Mouse (Mus musculus) CH12.LX (cell line): ENCODE measurements around the gene Gm5737. TPM values are rescaled to one million over a fixed set of nuclear protein-coding genes. Genes with fewer than 3 reads are reported as not detected.

Experiments
- DNase-seq: peaks from one replicate; pipeline ENCODE4 v3.0.0-alpha.2; 2013; ENCODE audit errors: extremely low read depth
- H3K27ac ChIP-seq: 2 replicates; pipeline ENCODE4 v1.5.1; 2012; ENCODE audit warnings: low read depth, mild to moderate bottlenecking, control low read depth, moderate library complexity; ENCODE audit not compliant: insufficient read depth
- H3K27me3 ChIP-seq: replicated peaks from 2 replicates; pipeline ENCODE3; 2012; ENCODE audit warnings: inconsistent platforms
- H3K36me3 ChIP-seq, 2 experiments: replicated peaks in 1 of 2; 2 replicates each; pipeline versions ENCODE3 to v1.6.1; 2012; ENCODE audit warnings: inconsistent platforms in 1 of 2, low read length in 1 of 2, mild to moderate bottlenecking in 1 of 2, mixed read lengths in 1 of 2, moderate library complexity in 1 of 2; ENCODE audit not compliant: control insufficient read depth in 1 of 2, insufficient read depth in 1 of 2
- H3K4me1 ChIP-seq, 2 experiments: 2 replicates each; pipeline ENCODE4 v1.6.1; 2012; ENCODE audit warnings: inconsistent platforms in 1 of 2, moderate library complexity in 1 of 2; ENCODE audit not compliant: insufficient read depth in 2 of 2, control insufficient read depth in 1 of 2
- H3K4me2 ChIP-seq: 2 replicates; pipeline ENCODE4 v1.6.1; 2012; ENCODE audit warnings: low read depth, mild to moderate bottlenecking, control low read depth; ENCODE audit not compliant: poor library complexity, insufficient read depth, severe bottlenecking
- H3K4me3 ChIP-seq, 3 experiments: fragments of 150-350 bp in 1 of 3; sonication (generic) in 1 of 3; replicated peaks in 1 of 3; 2 replicates each; pipeline versions ENCODE3 to v1.5.1; 2011 to 2012; ENCODE audit warnings: low read depth in 2 of 3, low read length in 2 of 3, mild to moderate bottlenecking in 2 of 3, moderate library complexity in 2 of 3, control low read depth in 1 of 3, improper control_type of control experiment in 1 of 3, inconsistent platforms in 1 of 3, mixed read lengths in 1 of 3; ENCODE audit not compliant: poor library complexity in 1 of 3
- H3K79me2 ChIP-seq: replicated peaks from 2 replicates; pipeline ENCODE4 v1.6.1; 2012; ENCODE audit warnings: mild to moderate bottlenecking, moderate library complexity; ENCODE audit not compliant: control insufficient read depth, poor library complexity, insufficient read depth, severe bottlenecking; ENCODE audit errors: extremely low read depth
- H3K9ac ChIP-seq: 2 replicates; pipeline ENCODE4 v1.6.1; 2012; ENCODE audit warnings: low read depth, mild to moderate bottlenecking, control low read depth, moderate library complexity; ENCODE audit not compliant: insufficient read depth
- H3K9me3 ChIP-seq: replicated peaks from 2 replicates; pipeline ENCODE3; 2012; ENCODE audit warnings: low read length, inconsistent platforms, mixed read lengths
- BHLHE40 ChIP-seq: IDR thresholded peaks from 2 replicates; pipeline ENCODE4 v1.6.1; 2011; ENCODE audit warnings: mild to moderate bottlenecking, low read depth, low read length, improper control_type of control experiment
- CHD1 ChIP-seq: IDR thresholded peaks from 2 replicates; pipeline ENCODE4 v1.6.1; 2012; ENCODE audit warnings: low read depth, low read length, improper control_type of control experiment, inconsistent platforms
- E2F4 ChIP-seq: IDR thresholded peaks from 2 replicates; pipeline ENCODE4 v1.6.1; 2011; ENCODE audit warnings: low read depth, low read length, improper control_type of control experiment; ENCODE audit not compliant: insufficient replicate concordance
- EP300 ChIP-seq: IDR thresholded peaks from 2 replicates; pipeline ENCODE4 v1.6.1; 2011; ENCODE audit warnings: low read length, improper control_type of control experiment
- ETS1 ChIP-seq: conservative IDR thresholded peaks from 2 replicates; pipeline ENCODE4 v1.6.1; 2012; ENCODE audit warnings: low read depth, mild to moderate bottlenecking, inconsistent platforms, low read length, improper control_type of control experiment, moderate library complexity
- IRF4 ChIP-seq: IDR thresholded peaks from 2 replicates; pipeline ENCODE4 v1.6.1; 2014; ENCODE audit warnings: low read depth, mild to moderate bottlenecking, inconsistent platforms, low read length, improper control_type of control experiment
- JUND ChIP-seq: conservative IDR thresholded peaks from 2 replicates; pipeline ENCODE4 v1.6.1; 2011; ENCODE audit warnings: low read depth, low read length, improper control_type of control experiment
- MAFK ChIP-seq: IDR thresholded peaks from 2 replicates; pipeline ENCODE4 v1.6.1; 2011; ENCODE audit warnings: low read length, improper control_type of control experiment; ENCODE audit not compliant: insufficient replicate concordance
- MAZ ChIP-seq: IDR thresholded peaks from 2 replicates; pipeline ENCODE4 v1.6.1; 2012; ENCODE audit warnings: low read depth, mild to moderate bottlenecking, inconsistent platforms, low read length, improper control_type of control experiment, moderate library complexity
- NELFE ChIP-seq: IDR thresholded peaks from 2 replicates; pipeline ENCODE4 v1.6.1; 2011; ENCODE audit warnings: low read depth, low read length, improper control_type of control experiment
- PAX5 ChIP-seq: IDR thresholded peaks from 2 replicates; pipeline ENCODE4 v1.6.1; 2012; ENCODE audit warnings: low read length, inconsistent platforms, mixed read lengths
- RAD21 ChIP-seq: IDR thresholded peaks from 2 replicates; pipeline ENCODE4 v1.6.1; 2011; ENCODE audit warnings: low read depth, mild to moderate bottlenecking, low read length, improper control_type of control experiment, moderate library complexity
- RCOR1 ChIP-seq: conservative IDR thresholded peaks from 2 replicates; pipeline ENCODE4 v1.6.1; 2012; ENCODE audit warnings: low read depth, mild to moderate bottlenecking, inconsistent platforms, low read length, improper control_type of control experiment
- SIN3A ChIP-seq: IDR thresholded peaks from 2 replicates; pipeline ENCODE4 v1.6.1; 2012; ENCODE audit warnings: low read length, improper control_type of control experiment, inconsistent platforms
- SMC3 ChIP-seq: IDR thresholded peaks from 2 replicates; pipeline ENCODE4 v1.6.1; 2011; ENCODE audit warnings: low read depth, low read length, improper control_type of control experiment
- TCF12 ChIP-seq: IDR thresholded peaks from 2 replicates; pipeline ENCODE4 v1.6.1; 2014; ENCODE audit warnings: low read depth, mild to moderate bottlenecking, inconsistent platforms, low read length, improper control_type of control experiment
- UBTF ChIP-seq: IDR thresholded peaks from 2 replicates; pipeline ENCODE4 v1.6.1; 2012; ENCODE audit warnings: low read depth, mild to moderate bottlenecking, inconsistent platforms, low read length, improper control_type of control experiment, moderate library complexity
- USF2 ChIP-seq: conservative IDR thresholded peaks from 2 replicates; pipeline ENCODE4 v1.6.1; 2011; ENCODE audit warnings: low read depth, low read length, improper control_type of control experiment
- ZC3H11A ChIP-seq: IDR thresholded peaks from 2 replicates; pipeline ENCODE4 v1.6.1; 2012; ENCODE audit warnings: low read depth, mild to moderate bottlenecking, inconsistent platforms, low read length, improper control_type of control experiment
- ZKSCAN1 ChIP-seq: IDR thresholded peaks from 2 replicates; pipeline ENCODE4 v1.6.1; 2012; ENCODE audit warnings: low read depth, inconsistent platforms, low read length, improper control_type of control experiment, borderline replicate concordance
- ZNF384 ChIP-seq: IDR thresholded peaks from 2 replicates; pipeline ENCODE4 v1.6.1; 2012; ENCODE audit warnings: low read depth, low read length, improper control_type of control experiment, inconsistent platforms
- dilution Hi-C: fragments of 300-500 bp; cut with MboI; formaldehyde crosslinking; loops from 2 replicates; pipeline ENCODE4 v1.14.3; 2020; ENCODE audit warnings: low sequenced_read_pairs; ENCODE audit not compliant: extremely low pct_unique_long_range_greater_than_20kb, extremely low pct_ligation_motif_present
- in situ Hi-C: fragments of 300-500 bp; cut with MboI; formaldehyde crosslinking; loops from 3 replicates; pipeline ENCODE4 v1.14.3; 2019; ENCODE audit warnings: low sequenced_read_pairs, low pct_ligation_motif_present, low pct_unique_long_range_greater_than_20kb, mixed read lengths
- polyA plus RNA-seq: library from polyadenylated mRNA; unstranded; fragments of >175 nt; gene quantifications from 2 replicates; pipeline ENCODE4 v1.2.1, GENCODE M21; 2012; ENCODE audit warnings: low read depth; ENCODE audit not compliant: insufficient read length
- total RNA-seq, 2 experiments: library from RNA; depleted of rRNA; stranded (reverse); fragments of 300-350 nt in 1 of 2; fragments of >200 nt in 1 of 2; gene quantifications; 2 replicates each; pipeline ENCODE4 v1.2.3; 2012 to 2014

Gm5737 gene
- total and polyA plus RNA-seq, 3 experiments = not detected

DNA sequence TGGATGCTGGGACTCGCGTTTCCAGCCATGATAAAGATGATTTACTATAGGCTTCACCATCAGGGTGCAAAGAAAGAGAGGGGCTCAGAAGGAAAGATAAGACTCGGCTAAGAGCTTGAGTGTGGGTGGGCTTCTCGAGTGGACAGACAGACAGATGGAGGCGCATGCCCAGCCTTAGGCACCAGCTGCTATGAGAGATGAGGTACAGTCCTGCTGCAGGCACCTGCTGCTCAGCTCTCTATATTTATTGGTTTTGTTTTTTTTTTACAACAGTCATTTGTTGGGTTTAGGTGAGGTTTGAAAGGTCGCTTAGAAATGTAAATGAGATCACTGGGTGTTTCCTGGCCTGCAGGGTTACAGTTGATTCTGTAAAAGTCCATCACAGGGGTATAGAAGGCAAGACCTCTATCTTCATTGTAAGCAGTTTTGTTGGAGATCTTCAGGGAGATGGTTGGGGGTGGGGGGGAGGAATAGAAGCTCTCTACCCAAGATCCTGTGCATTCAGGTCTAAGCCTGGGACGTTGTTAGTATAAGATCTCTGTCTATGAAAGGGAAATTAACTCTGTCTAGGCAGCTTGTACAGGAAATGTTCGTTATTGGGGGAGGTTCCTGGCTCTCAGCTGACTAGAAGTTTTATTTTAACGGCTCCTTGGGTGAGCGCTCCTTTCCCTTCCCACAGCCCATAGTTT, 48.8 kb downstream of the Gm5737 start:
- TF ChIP-seq TCF12 = no peak
- TF ChIP-seq ZNF384 = no peak
- TF ChIP-seq IRF4 = no peak
- H3K9me3 ChIP-seq = no peaks in the 10 kb centered on the region
- H3K27ac ChIP-seq = no peak overlapping the region
- H3K4me3 ChIP-seq = no peak overlapping the region
- H3K27me3 ChIP-seq = no peaks in the 10 kb centered on the region
- DNase-seq = no peak
- dilution Hi-C loops (no loop called here), in situ Hi-C loops (no loop called here)
- no peak overlapping the region for H3K4me2 ChIP-seq
- no peak overlapping the region for H3K9ac ChIP-seq
- H3K36me3 ChIP-seq = peaks cover 0 to 13% of the 10 kb centered on the region in 2 experiments
- H3K79me2 ChIP-seq = no peaks in the 10 kb centered on the region
- peaks cover 3 to 62% of the 10 kb centered on the region in 2 experiments; a peak in 3 of 4 replicates for H3K4me1 ChIP-seq

- Histone ChIP-seq H3K27me3 (no peaks in the 10 kb centered on the region), H3K4me1 (peaks cover 3 to 58% of the 10 kb centered on the region in 2 experiments; a peak in 3 of 4 replicates), H3K79me2 (no peaks in the 10 kb centered on the region), H3K27ac (no peak overlapping the region), H3K9ac (no peak overlapping the region)
- dilution Hi-C loops = no loop called here
- no peak for DNase-seq
- TF ChIP-seq MAZ = no peak
- no peak for TF ChIP-seq EP300
- TF ChIP-seq ZKSCAN1 = no peak
- no peak for TF ChIP-seq NELFE
- no peak for TF ChIP-seq TCF12
- TF ChIP-seq SIN3A = no peak
- no peak for TF ChIP-seq ETS1
- no peak for TF ChIP-seq CHD1
- no peak for TF ChIP-seq PAX5
- TF ChIP-seq BHLHE40 = no peak
- TF ChIP-seq, all 38 proteins: peak for 0
- in situ Hi-C loops = no loop called here
- peaks cover 0 to 13% of the 10 kb centered on the region in 2 experiments for H3K36me3 ChIP-seq
- H3K9me3 ChIP-seq = no peaks in the 10 kb centered on the region
- no peak overlapping the region for H3K4me2 ChIP-seq
- no peak overlapping the region for H3K4me3 ChIP-seq
These were observed 49.4 kb downstream of the Gm5737 start for GRCm38 (mm10) chr7:120861488-120862047.

GRCm38 (mm10) chr7:120862196-120862595, 50.0 kb downstream of the Gm5737 start:
- Histone ChIP-seq H3K4me2 (no peak overlapping the region), H3K27ac (no peak overlapping the region), H3K4me1 (peaks cover 3 to 60% of the 10 kb centered on the region in 2 experiments; a peak in 3 of 4 replicates), H3K9me3 (no peaks in the 10 kb centered on the region), H3K27me3 (no peaks in the 10 kb centered on the region), H3K79me2 (no peaks in the 10 kb centered on the region), H3K4me3 (no peak overlapping the region), H3K9ac (no peak overlapping the region), H3K36me3 (peaks cover 0 to 13% of the 10 kb centered on the region in 2 experiments)
- TF ChIP-seq SMC3 (no peak), UBTF (no peak), TCF12 (no peak), IRF4 (no peak), MAFK (no peak), ZC3H11A (no peak), RAD21 (no peak), USF2 (no peak), E2F4 (no peak), JUND (no peak), ETS1 (no peak), SIN3A (no peak), RCOR1 (no peak)
- no peak for DNase-seq
- dilution Hi-C loops (no loop called here), in situ Hi-C loops (no loop called here)
